Mouse (Mus musculus) hindbrain, embryonic 12.5 days (tissue): ENCODE data around the gene Igfbp1. TPM values are rescaled to one million over a fixed set of nuclear protein-coding genes. Genes with fewer than 3 reads are reported as not detected.

Experiments used
- ATAC-seq: fragments of 200-750 bp; cut with Nextera tagmentation; 2 replicates; pipeline ENCODE4 v1.8.0; 2017; ENCODE audit warnings: moderate TSS enrichment; ENCODE audit not compliant: low FRiP score
- H3K27ac ChIP-seq: fragments of 300-500 bp; sonication (generic); 2 replicates; pipeline ENCODE4 v1.5.1; 2016; ENCODE audit warnings: mild to moderate bottlenecking
- H3K27me3 ChIP-seq: fragments of 300-500 bp; sonication (generic); 2 replicates; pipeline ENCODE4 v1.6.1; 2016; ENCODE audit warnings: mild to moderate bottlenecking
- H3K36me3 ChIP-seq: fragments of 300-500 bp; sonication (generic); 2 replicates; pipeline ENCODE4 v1.6.1; 2016; ENCODE audit warnings: mild to moderate bottlenecking
- H3K4me1 ChIP-seq: fragments of 300-500 bp; sonication (generic); 2 replicates; pipeline ENCODE4 v1.6.1; 2016
- H3K4me2 ChIP-seq: fragments of 300-500 bp; sonication (generic); replicated peaks from 2 replicates; pipeline ENCODE4 v1.6.1; 2016; ENCODE audit warnings: mild to moderate bottlenecking
- H3K4me3 ChIP-seq: fragments of 300-500 bp; sonication (generic); 2 replicates; pipeline ENCODE4 v1.5.1; 2016; ENCODE audit warnings: mild to moderate bottlenecking
- H3K9ac ChIP-seq: fragments of 300-500 bp; sonication (generic); 2 replicates; pipeline ENCODE4 v1.6.1; 2016; ENCODE audit warnings: mild to moderate bottlenecking, moderate library complexity
- H3K9me3 ChIP-seq: fragments of 300-500 bp; sonication (generic); replicated peaks from 2 replicates; pipeline ENCODE4 v1.6.1; 2016; ENCODE audit warnings: mild to moderate bottlenecking
- WGBS: fragments of 180-500 bp; shearing (Covaris S2); methylation state at CpG from one replicate; pipeline ENCODE4 v1.1.7; 2016; 5-methylcytosine and 5-hydroxymethylcytosine counted together
- polyA plus RNA-seq: library from polyadenylated mRNA; unstranded; fragments of >200 nt; fragmentation: Nextera tagmentation; extraction: Ambion mirVana; gene quantifications from 2 replicates; pipeline ENCODE4 v1.2.1, GENCODE M21; 2016

Igfbp1 gene
- polyA plus RNA-seq, 1 experiment from 2014 or later, result 0.18 TPM

DNA sequence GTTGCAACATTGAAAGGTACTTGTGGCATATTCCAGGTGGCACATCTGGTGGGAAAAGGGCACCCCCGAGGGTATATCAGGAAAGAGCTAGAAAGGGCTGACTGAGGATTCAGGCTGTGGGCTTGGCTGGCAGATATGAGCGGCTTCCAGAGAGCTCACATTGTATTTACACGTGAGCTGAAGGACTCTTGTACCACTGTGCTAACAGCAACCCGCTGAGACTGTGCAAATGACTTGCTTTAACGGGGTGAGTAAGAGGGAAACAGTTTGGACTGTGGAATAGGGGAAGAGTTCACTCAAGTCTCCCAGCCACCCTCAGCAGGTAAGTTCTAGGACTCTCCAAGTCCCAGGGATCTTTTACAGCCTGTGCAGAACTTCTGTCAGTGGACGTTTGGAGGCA, 23.9 kb upstream of the Igfbp1 start:
- Histone ChIP-seq H3K27ac (no peak overlapping the region), H3K9ac (no peak overlapping the region), H3K4me3 (no peak overlapping the region), H3K9me3 (no peaks in the 10 kb centered on the region), H3K4me1 (no peaks in the 10 kb centered on the region), H3K36me3 (no peaks in the 10 kb centered on the region), H3K27me3 (no peaks in the 10 kb centered on the region), H3K4me2 (no peak overlapping the region)
- ATAC-seq, result no peak
- 89% methylated on average over 6 of the region's 6 CpGs for WGBS

- H3K27me3 ChIP-seq, result no peaks in the 10 kb centered on the region
- peaks cover 5% of the 10 kb centered on the region; the same call in 1 of the 2 replicates for H3K4me1 ChIP-seq
- 82% methylated on average over 4 of the region's 4 CpGs for WGBS
- H3K9me3 ChIP-seq, result no peaks in the 10 kb centered on the region
- no peak overlapping the region for H3K4me3 ChIP-seq
- ATAC-seq, result no peak
- H3K4me2 ChIP-seq, result no peak overlapping the region
- H3K36me3 ChIP-seq, result no peaks in the 10 kb centered on the region
- no peak overlapping the region for H3K27ac ChIP-seq
- H3K9ac ChIP-seq, result no peak overlapping the region
These were observed 18.9 kb upstream of the Igfbp1 start for GRCm38 (mm10) chr11:7178724-7179123.

DNA sequence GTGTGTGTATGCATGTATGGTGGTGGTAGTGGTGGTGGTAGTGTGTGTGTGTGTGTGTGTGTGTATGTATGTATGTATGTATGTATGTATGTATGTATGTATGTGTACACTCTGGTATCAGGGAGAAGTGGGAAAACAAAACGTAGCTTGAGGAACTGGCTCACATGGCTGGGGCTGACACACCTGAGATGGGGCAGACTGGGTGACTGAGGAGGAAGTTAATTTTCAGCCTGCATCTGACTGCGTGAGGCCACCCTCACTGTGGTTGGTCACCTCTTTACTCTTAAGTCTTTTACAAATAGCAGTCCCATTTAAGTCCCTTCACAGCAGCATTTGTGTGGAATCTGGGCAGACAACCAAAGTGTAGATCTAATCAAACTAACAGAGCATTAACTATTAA, 18.3 kb upstream of the Igfbp1 start:
- no peaks in the 10 kb centered on the region for H3K9me3 ChIP-seq
- ATAC-seq, result no peak
- no peaks in the 10 kb centered on the region for H3K36me3 ChIP-seq
- WGBS, result 89% methylated on average over 2 of the region's 2 CpGs
- no peak overlapping the region for H3K9ac ChIP-seq
- no peak overlapping the region for H3K4me2 ChIP-seq
- peaks cover 5% of the 10 kb centered on the region; the same call in 1 of the 2 replicates for H3K4me1 ChIP-seq
- H3K4me3 ChIP-seq, result no peak overlapping the region
- no peaks in the 10 kb centered on the region for H3K27me3 ChIP-seq
- H3K27ac ChIP-seq, result no peak overlapping the region

GRCm38 (mm10) chr11:7182409-7183042, 15.1 kb upstream of the Igfbp1 start:
- Histone ChIP-seq H3K9me3 (no peaks in the 10 kb centered on the region), H3K4me1 (peaks cover 8% of the 10 kb centered on the region; the same call in 1 of the 2 replicates), H3K36me3 (no peaks in the 10 kb centered on the region), H3K4me3 (no peak overlapping the region), H3K9ac (no peak overlapping the region), H3K4me2 (no peak overlapping the region), H3K27ac (no peak overlapping the region), H3K27me3 (no peaks in the 10 kb centered on the region)
- peak; percentile 56; the same call in 1 of the 2 replicates for ATAC-seq
- WGBS, result 37% methylated on average over 8 of the region's 8 CpGs

GRCm38 (mm10) chr11:7184420-7184819, 13.2 kb upstream of the Igfbp1 start:
- no peaks in the 10 kb centered on the region for H3K9me3 ChIP-seq
- no peak overlapping the region for H3K9ac ChIP-seq
- H3K4me1 ChIP-seq, result peaks cover 8% of the 10 kb centered on the region; the same call in 1 of the 2 replicates
- H3K27me3 ChIP-seq, result no peaks in the 10 kb centered on the region
- no peak overlapping the region for H3K4me3 ChIP-seq
- no peaks in the 10 kb centered on the region for H3K36me3 ChIP-seq
- H3K4me2 ChIP-seq, result no peak overlapping the region
- WGBS, result 24% methylated on average over 1 of the region's 1 CpGs
- ATAC-seq, result no peak
- H3K27ac ChIP-seq, result no peak overlapping the region

GRCm38 (mm10) chr11:7187472-7187871, 10.1 kb upstream of the Igfbp1 start:
- H3K9me3 ChIP-seq, result no peaks in the 10 kb centered on the region
- H3K27me3 ChIP-seq, result no peaks in the 10 kb centered on the region
- no peak overlapping the region for H3K27ac ChIP-seq
- no peak overlapping the region for H3K9ac ChIP-seq
- 70% methylated on average over 8 of the region's 8 CpGs for WGBS
- H3K4me1 ChIP-seq, result peaks cover 3% of the 10 kb centered on the region; the same call in 1 of the 2 replicates
- no peak overlapping the region for H3K4me3 ChIP-seq
- H3K36me3 ChIP-seq, result no peaks in the 10 kb centered on the region
- ATAC-seq, result no peak
- H3K4me2 ChIP-seq, result no peak overlapping the region

GRCm38 (mm10) chr11:7188469-7188868, 9.1 kb upstream of the Igfbp1 start, which contains the start of gene Gm11985:
Gm11985 (minus strand) TSS chr11:7188569.
- Histone ChIP-seq H3K9me3 (no peaks in the 10 kb centered on the region), H3K36me3 (no peaks in the 10 kb centered on the region), H3K27ac (no peak within 1 kb of the TSS), H3K27me3 (no peaks in the 10 kb centered on the region), H3K4me1 (0 out of 2 replicates have a peak, but pooled peaks cover 2% of the 10 kb centered on the region), H3K4me2 (no peak within 1 kb of the TSS), H3K9ac (no peak within 1 kb of the TSS), H3K4me3 (no peak within 1 kb of the TSS)
- no peak for ATAC-seq
- 90% methylated on average over 13 of the region's 13 CpGs for WGBS

DNA sequence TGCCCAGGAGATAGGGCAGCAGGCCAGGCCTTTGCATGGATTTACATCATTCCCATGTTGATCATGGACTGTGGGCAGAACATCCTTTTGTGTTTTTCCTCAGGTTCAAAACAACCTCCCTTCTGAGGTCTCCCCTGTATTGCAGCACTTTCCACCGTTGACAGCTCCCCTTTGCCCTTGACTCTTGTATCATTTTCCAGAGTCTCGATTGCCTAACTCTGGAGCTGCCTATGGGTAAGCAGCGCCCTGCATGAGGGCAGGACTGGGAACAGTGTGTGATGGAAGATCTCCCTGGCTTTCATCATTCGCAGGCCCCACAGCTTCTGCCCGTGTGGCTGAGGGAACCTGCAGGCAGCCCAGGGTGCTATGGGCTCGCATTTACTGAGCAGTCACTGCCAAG, 4.9 kb upstream of the Igfbp1 start:
- no peak for ATAC-seq
- no peaks in the 10 kb centered on the region for H3K36me3 ChIP-seq
- no peaks in the 10 kb centered on the region; the same call in 1 of the 2 replicates for H3K9me3 ChIP-seq
- H3K27ac ChIP-seq, result no peak overlapping the region
- H3K4me2 ChIP-seq, result no peak overlapping the region
- H3K9ac ChIP-seq, result no peak overlapping the region
- no peak overlapping the region for H3K4me3 ChIP-seq
- WGBS, result 64% methylated on average over 6 of the region's 6 CpGs
- H3K27me3 ChIP-seq, result no peaks in the 10 kb centered on the region
- no peaks in the 10 kb centered on the region for H3K4me1 ChIP-seq

- no peak overlapping the region for H3K4me2 ChIP-seq
- no peak for ATAC-seq
These were observed 4.4 kb upstream of the Igfbp1 start for GRCm38 (mm10) chr11:7193134-7193533.

GRCm38 (mm10) chr11:7194432-7195311, 2.9 kb upstream of the Igfbp1 start:
- H3K27me3 ChIP-seq, result no peaks in the 10 kb centered on the region
- no peak overlapping the region for H3K9ac ChIP-seq
- H3K4me3 ChIP-seq, result no peak overlapping the region
- WGBS, result 95% methylated on average over 10 of the region's 10 CpGs
- no peaks in the 10 kb centered on the region for H3K4me1 ChIP-seq
- no peak overlapping the region for H3K4me2 ChIP-seq
- no peaks in the 10 kb centered on the region; the same call in 1 of the 2 replicates for H3K9me3 ChIP-seq
- no peaks in the 10 kb centered on the region for H3K36me3 ChIP-seq
- no peak overlapping the region for H3K27ac ChIP-seq
- ATAC-seq, result no peak

More at GRCm38 (mm10) chr11:7193134-7193533, 4.4 kb upstream of the Igfbp1 start:
- Histone ChIP-seq H3K27me3 (no peaks in the 10 kb centered on the region), H3K9ac (no peak overlapping the region), H3K4me3 (no peak overlapping the region), H3K36me3 (no peaks in the 10 kb centered on the region), H3K27ac (no peak overlapping the region), H3K9me3 (no peaks in the 10 kb centered on the region; the same call in 1 of the 2 replicates), H3K4me1 (no peaks in the 10 kb centered on the region)
- 82% methylated on average over 9 of the region's 9 CpGs for WGBS

DNA sequence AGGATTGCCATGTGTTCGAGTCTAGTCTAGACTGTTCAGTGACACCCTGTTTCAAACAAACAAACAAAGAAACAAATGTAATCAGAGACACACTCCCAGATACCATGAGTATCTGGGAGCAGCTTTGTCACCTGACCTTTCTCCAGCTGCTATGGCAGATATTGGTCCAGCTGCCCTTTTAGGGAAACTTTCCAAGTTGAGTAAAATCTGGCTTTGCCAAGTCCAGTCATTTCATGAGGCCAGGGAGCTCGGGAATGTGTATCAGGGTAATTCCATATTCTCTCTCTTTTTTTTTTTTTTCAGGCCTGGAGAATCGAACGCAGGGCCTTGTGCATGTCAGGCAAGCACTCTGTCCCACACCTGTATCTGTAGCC, 2.3 kb upstream of the Igfbp1 start:
- no peak overlapping the region for H3K4me2 ChIP-seq
- no peak overlapping the region for H3K27ac ChIP-seq
- no peaks in the 10 kb centered on the region for H3K4me1 ChIP-seq
- H3K9me3 ChIP-seq, result no peaks in the 10 kb centered on the region; the same call in 1 of the 2 replicates
- no peaks in the 10 kb centered on the region for H3K36me3 ChIP-seq
- ATAC-seq, result no peak
- 94% methylated on average over 4 of the region's 4 CpGs for WGBS
- no peaks in the 10 kb centered on the region for H3K27me3 ChIP-seq
- H3K9ac ChIP-seq, result no peak overlapping the region
- H3K4me3 ChIP-seq, result no peak overlapping the region

GRCm38 (mm10) chr11:7198006-7198405, 424 bp downstream of the Igfbp1 start:
- no peaks in the 10 kb centered on the region for H3K27me3 ChIP-seq
- H3K9me3 ChIP-seq, result no peaks in the 10 kb centered on the region; the same call in 1 of the 2 replicates
- no peak overlapping the region for H3K27ac ChIP-seq
- no peak overlapping the region for H3K4me2 ChIP-seq
- no peak for ATAC-seq
- H3K9ac ChIP-seq, result no peak overlapping the region
- WGBS, result 86% methylated on average over 19 of the region's 19 CpGs
- H3K4me3 ChIP-seq, result no peak overlapping the region
- H3K4me1 ChIP-seq, result no peaks in the 10 kb centered on the region
- no peaks in the 10 kb centered on the region for H3K36me3 ChIP-seq
